Mouse (Mus musculus) neural tube, embryonic 15.5 days (tissue): ENCODE results near the gene Oxct2a. TPM values are rescaled to one million over a fixed set of nuclear protein-coding genes. Genes with fewer than 3 reads are reported as not detected.
"Not testable (repeated sequence)": the region's sequence is repeated elsewhere in the genome, so short reads cannot be mapped to it uniquely, and the experiment has no call there.

ENCODE experiments used
- ATAC-seq: fragments of 200-750 bp; cut with Nextera tagmentation; 2 replicates; pipeline ENCODE4 v1.8.0; 2017; ENCODE audit warnings: mild to moderate bottlenecking, moderate TSS enrichment, moderate library complexity; ENCODE audit not compliant: low FRiP score
- H3K27ac ChIP-seq: fragments of 300-500 bp; sonication (generic); replicated peaks from 2 replicates; pipeline ENCODE4 v1.5.1; 2015; ENCODE audit warnings: mild to moderate bottlenecking, inconsistent platforms
- H3K27me3 ChIP-seq: fragments of 300-500 bp; sonication (generic); replicated peaks from 2 replicates; pipeline ENCODE4 v1.6.1; 2015; ENCODE audit warnings: inconsistent platforms
- H3K36me3 ChIP-seq: fragments of 300-500 bp; sonication (generic); 2 replicates; pipeline ENCODE4 v1.6.1; 2015; ENCODE audit warnings: inconsistent platforms
- H3K4me1 ChIP-seq: fragments of 300-500 bp; sonication (generic); 2 replicates; pipeline ENCODE4 v1.6.1; 2015; ENCODE audit warnings: inconsistent platforms
- H3K4me2 ChIP-seq: fragments of 300-500 bp; sonication (generic); 2 replicates; pipeline ENCODE4 v1.6.1; 2015; ENCODE audit warnings: inconsistent platforms, mild to moderate bottlenecking, moderate library complexity
- H3K4me3 ChIP-seq: fragments of 300-500 bp; sonication (generic); replicated peaks from 2 replicates; pipeline ENCODE4 v1.5.1; 2015; ENCODE audit warnings: mild to moderate bottlenecking, inconsistent platforms
- H3K9ac ChIP-seq: fragments of 300-500 bp; sonication (generic); replicated peaks from 2 replicates; pipeline ENCODE4 v1.6.1; 2015; ENCODE audit warnings: mild to moderate bottlenecking, inconsistent platforms
- H3K9me3 ChIP-seq: fragments of 300-500 bp; sonication (generic); replicated peaks from 2 replicates; pipeline ENCODE4 v1.6.1; 2016; ENCODE audit warnings: inconsistent platforms
- WGBS: fragments of 180-500 bp; shearing (Covaris S2); methylation state at CpG from one replicate; pipeline ENCODE4 v1.1.7; 2015; ENCODE audit warnings: mixed read lengths; 5-methylcytosine and 5-hydroxymethylcytosine counted together
- polyA plus RNA-seq: library from polyadenylated mRNA; unstranded; fragments of >200 nt; fragmentation: Nextera tagmentation; extraction: Ambion mirVana; gene quantifications from 2 replicates; pipeline ENCODE4 v1.2.1, GENCODE M21; 2015

Gene Oxct2a
- polyA plus RNA-seq, 1 experiment from 2014 or later = 0.14 TPM

GRCm38 (mm10) chr4:123335796-123336585 is 12.6 kb upstream of the Oxct2a start:
- H3K9ac ChIP-seq = no peak overlapping the region
- 77% methylated on average over 14 of the region's 14 CpGs for WGBS
- no peaks in the 10 kb centered on the region for H3K9me3 ChIP-seq
- H3K27ac ChIP-seq = no peak overlapping the region
- H3K4me3 ChIP-seq = no peak overlapping the region
- no peaks in the 10 kb centered on the region for H3K4me1 ChIP-seq
- H3K4me2 ChIP-seq = no peak overlapping the region
- peaks cover 9% of the 10 kb centered on the region for H3K27me3 ChIP-seq
- no peak for ATAC-seq
- no peaks in the 10 kb centered on the region for H3K36me3 ChIP-seq

GRCm38 (mm10) chr4:123335244-123335643 is 11.8 kb upstream of the Oxct2a start:
- not testable (repeated sequence) for H3K27ac ChIP-seq, H3K36me3 ChIP-seq, H3K9ac ChIP-seq, ATAC-seq, H3K9me3 ChIP-seq, H3K27me3 ChIP-seq, H3K4me3 ChIP-seq, H3K4me2 ChIP-seq, H3K4me1 ChIP-seq
- 70% methylated on average over 10 of the region's 10 CpGs for WGBS

- ATAC-seq = no peak
- no peaks in the 10 kb centered on the region for H3K4me1 ChIP-seq
- no peak overlapping the region for H3K27ac ChIP-seq
- WGBS = 81% methylated on average over 3 of the region's 3 CpGs
- H3K9ac ChIP-seq = no peak overlapping the region
- no peaks in the 10 kb centered on the region for H3K27me3 ChIP-seq
- no peaks in the 10 kb centered on the region for H3K36me3 ChIP-seq
- no peaks in the 10 kb centered on the region for H3K9me3 ChIP-seq
- H3K4me2 ChIP-seq = no peak overlapping the region
- no peak overlapping the region for H3K4me3 ChIP-seq
Observed at GRCm38 (mm10) chr4:123334177-123334576, 10.7 kb upstream of the Oxct2a start.

- H3K4me2 ChIP-seq = no peak overlapping the region
- H3K4me3 ChIP-seq = no peak overlapping the region
- 96% methylated on average over 4 of the region's 4 CpGs for WGBS
- no peaks in the 10 kb centered on the region for H3K9me3 ChIP-seq
- no peaks in the 10 kb centered on the region for H3K4me1 ChIP-seq
- no peak overlapping the region for H3K27ac ChIP-seq
- ATAC-seq = no peak
- no peaks in the 10 kb centered on the region for H3K36me3 ChIP-seq
- no peak overlapping the region for H3K9ac ChIP-seq
- H3K27me3 ChIP-seq = no peaks in the 10 kb centered on the region
Observed at GRCm38 (mm10) chr4:123333151-123333550, 9.7 kb upstream of the Oxct2a start.

GRCm38 (mm10) chr4:123331961-123332360 is 8.5 kb upstream of the Oxct2a start:
- H3K9ac ChIP-seq, H3K27me3 ChIP-seq, H3K27ac ChIP-seq, H3K4me1 ChIP-seq, H3K36me3 ChIP-seq, H3K4me3 ChIP-seq, ATAC-seq, H3K9me3 ChIP-seq, H3K4me2 ChIP-seq: not testable (repeated sequence)
- WGBS = 60% methylated on average over 1 of the region's 1 CpGs

- ATAC-seq = no peak
- H3K36me3 ChIP-seq = no peaks in the 10 kb centered on the region
- no peaks in the 10 kb centered on the region for H3K4me1 ChIP-seq
- H3K27ac ChIP-seq = no peak overlapping the region
- no peak overlapping the region for H3K9ac ChIP-seq
- H3K9me3 ChIP-seq = no peaks in the 10 kb centered on the region
- no peaks in the 10 kb centered on the region for H3K27me3 ChIP-seq
- H3K4me2 ChIP-seq = no peak overlapping the region
- H3K4me3 ChIP-seq = no peak overlapping the region
- WGBS = 73% methylated on average over 4 of the region's 5 CpGs
Observed at GRCm38 (mm10) chr4:123331326-123331725, 7.9 kb upstream of the Oxct2a start.

GRCm38 (mm10) chr4:123328946-123329345 is 5.5 kb upstream of the Oxct2a start:
- no peak overlapping the region for H3K9ac ChIP-seq
- no peak for ATAC-seq

GRCm38 (mm10) chr4:123327630-123328029 is 4.2 kb upstream of the Oxct2a start:
- Histone ChIP-seq H3K36me3 (no peaks in the 10 kb centered on the region), H3K9me3 (no peaks in the 10 kb centered on the region), H3K4me1 (peaks cover 7% of the 10 kb centered on the region; the same call in 1 of the 2 replicates), H3K27me3 (peaks cover 4% of the 10 kb centered on the region), H3K27ac (no peak overlapping the region), H3K4me3 (no peak overlapping the region), H3K4me2 (no peak overlapping the region), H3K9ac (no peak overlapping the region)
- WGBS = 64% methylated on average over 3 of the region's 3 CpGs
- no peak for ATAC-seq

More at GRCm38 (mm10) chr4:123328946-123329345, 5.5 kb upstream of the Oxct2a start:
- Histone ChIP-seq H3K27me3 (no peaks in the 10 kb centered on the region), H3K4me2 (no peak overlapping the region), H3K27ac (no peak overlapping the region), H3K4me1 (no peaks in the 10 kb centered on the region), H3K4me3 (no peak overlapping the region), H3K9me3 (no peaks in the 10 kb centered on the region), H3K36me3 (no peaks in the 10 kb centered on the region)
- 73% methylated on average over 6 of the region's 6 CpGs for WGBS

- Histone ChIP-seq H3K27ac (no peak overlapping the region), H3K36me3 (no peaks in the 10 kb centered on the region), H3K27me3 (peaks cover 10% of the 10 kb centered on the region), H3K4me2 (no peak overlapping the region), H3K9ac (no peak overlapping the region), H3K4me3 (no peak overlapping the region), H3K4me1 (peaks cover 7% of the 10 kb centered on the region; the same call in 1 of the 2 replicates), H3K9me3 (no peaks in the 10 kb centered on the region)
- 74% methylated on average over 3 of the region's 3 CpGs for WGBS
- no peak for ATAC-seq
Observed at GRCm38 (mm10) chr4:123326087-123326486, 2.7 kb upstream of the Oxct2a start.

GRCm38 (mm10) chr4:123322910-123323309 is 524 bp downstream of the Oxct2a start:
- not testable (repeated sequence) for H3K9me3 ChIP-seq, H3K36me3 ChIP-seq, H3K4me1 ChIP-seq, H3K27ac ChIP-seq, H3K9ac ChIP-seq
- H3K4me3 ChIP-seq = peak overlapping the region; percentile 25
- WGBS = 17% methylated on average over 22 of the region's 38 CpGs
- H3K27me3 ChIP-seq = peaks cover 10% of the 10 kb centered on the region
- peak overlapping the region; percentile 57 for H3K4me2 ChIP-seq
- ATAC-seq = peak; percentile 78

- Histone ChIP-seq H3K4me2 (no peak overlapping the region), H3K4me3 (no peak overlapping the region), H3K9ac (no peak overlapping the region), H3K27ac (no peak overlapping the region), H3K27me3 (no peaks in the 10 kb centered on the region), H3K36me3 (no peaks in the 10 kb centered on the region), H3K9me3 (no peaks in the 10 kb centered on the region), H3K4me1 (no peaks in the 10 kb centered on the region)
- ATAC-seq = no peak
- 91% methylated on average over 3 of the region's 3 CpGs for WGBS
Observed at GRCm38 (mm10) chr4:123314497-123314896, 8.9 kb downstream of the Oxct2a start.

GRCm38 (mm10) chr4:123313010-123313409 is 10.4 kb downstream of the Oxct2a start:
- Histone ChIP-seq H3K9ac (no peak overlapping the region), H3K27me3 (no peaks in the 10 kb centered on the region), H3K4me2 (no peak overlapping the region), H3K36me3 (no peaks in the 10 kb centered on the region), H3K27ac (no peak overlapping the region), H3K4me1 (no peaks in the 10 kb centered on the region), H3K4me3 (no peak overlapping the region), H3K9me3 (no peaks in the 10 kb centered on the region)
- no peak for ATAC-seq
- 85% methylated on average over 6 of the region's 6 CpGs for WGBS
